Mouse (Mus musculus): ENCODE data around the gene Pip5k1b. TPM values are rescaled to one million over a fixed set of nuclear protein-coding genes. Genes with fewer than 3 reads are reported as not detected.

The Pip5k1b gene
- polyA plus RNA-seq, 1 experiment from 2014 or later, result 5.6 TPM

DNA sequence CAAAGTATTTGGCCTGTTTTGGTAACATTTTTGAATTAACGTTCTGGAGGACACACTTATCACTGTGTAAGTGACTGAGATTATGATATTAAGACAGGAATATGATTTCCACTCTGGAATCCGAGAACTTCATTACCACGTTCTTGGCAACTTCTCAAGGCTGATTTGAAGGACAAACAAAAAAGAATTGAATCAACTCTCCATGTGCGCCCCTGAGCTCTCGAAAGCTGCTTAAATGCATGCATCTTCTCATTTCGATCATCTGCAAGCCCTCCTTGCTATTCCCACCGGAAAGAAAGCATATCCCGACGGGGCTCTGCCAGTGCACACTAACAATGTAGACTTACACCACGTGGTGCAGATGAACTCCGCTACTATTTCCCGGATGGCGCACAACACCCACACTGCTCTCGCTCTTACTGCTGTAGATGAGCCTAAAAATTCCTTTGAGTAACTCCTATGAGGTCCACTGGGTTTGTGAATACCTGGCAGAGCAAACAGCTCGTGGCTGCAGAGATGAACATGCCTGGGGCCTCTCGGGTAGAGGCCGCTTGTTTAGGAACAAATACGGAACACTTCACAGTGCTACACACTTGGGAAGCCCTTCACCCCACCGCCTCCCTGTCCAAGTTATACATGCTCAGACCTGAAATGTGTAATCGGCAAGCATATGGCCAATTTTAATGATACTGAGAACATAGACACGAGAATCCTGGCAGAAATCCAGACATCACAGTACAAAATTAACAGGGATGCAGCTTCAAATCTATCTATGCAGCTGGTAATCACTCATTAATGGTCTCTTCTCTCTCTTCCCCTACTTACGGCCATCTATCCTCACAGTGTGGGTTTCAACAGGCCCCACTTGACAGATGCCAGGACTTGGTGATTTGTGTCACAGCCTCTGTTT is 168.5 kb downstream of the Pip5k1b start:
- DNase-seq (ENCODE audit: low spot score), result no peak
- Histone ChIP-seq H3K9me3 (ENCODE audit: control insufficient read depth, low read length) (no peaks in the 10 kb centered on the region), H3K27me3 (replicated peaks; ENCODE audit: control insufficient read depth, insufficient read depth, low read length) (no peaks in the 10 kb centered on the region), H3K27ac (ENCODE audit: low read depth, low read length) (no peak overlapping the region), H3K4me1 (replicated peaks; ENCODE audit: control insufficient read depth, insufficient read depth, low read length) (no peaks in the 10 kb centered on the region), H3K4me3 (ENCODE audit: low read depth, low read length) (no peak overlapping the region), H3K4me2 (no peak overlapping the region), H3K9ac (ENCODE audit: low read depth, low read length) (no peak overlapping the region), H3K36me3 (ENCODE audit: control insufficient read depth, insufficient read depth, low read length) (no peaks in the 10 kb centered on the region)
- no peak for ATAC-seq (replicated peaks; ENCODE audit: low FRiP score)
- WGBS, result 88% methylated on average over 22 of the region's 22 CpGs

DNA sequence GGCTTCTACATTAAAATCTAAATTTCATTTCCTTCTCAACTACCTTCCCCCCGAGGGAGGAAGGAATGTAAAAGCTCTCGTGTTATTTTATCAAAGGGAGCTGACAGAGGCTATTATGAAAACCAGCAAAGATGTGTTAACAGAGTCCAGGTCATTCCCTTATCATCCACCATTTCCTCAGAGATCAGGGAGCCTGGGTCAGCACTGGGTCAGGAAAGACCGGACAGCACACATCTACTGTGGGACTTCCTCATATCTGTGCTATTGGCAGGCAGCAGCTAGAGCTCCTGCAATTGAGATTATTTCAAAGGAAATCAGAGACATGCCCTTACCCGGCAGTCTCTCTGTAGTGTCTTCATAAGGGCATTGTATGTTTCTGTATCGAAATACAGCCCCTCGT is 177.2 kb downstream of the Pip5k1b start:
- Histone ChIP-seq H3K9ac (ENCODE audit: low read depth, low read length) (no peak overlapping the region), H3K36me3 (ENCODE audit: control insufficient read depth, insufficient read depth, low read length) (no peaks in the 10 kb centered on the region), H3K27me3 (replicated peaks; ENCODE audit: control insufficient read depth, insufficient read depth, low read length) (no peaks in the 10 kb centered on the region), H3K4me1 (replicated peaks; ENCODE audit: control insufficient read depth, insufficient read depth, low read length) (no peaks in the 10 kb centered on the region), H3K4me2 (no peak overlapping the region), H3K4me3 (ENCODE audit: low read depth, low read length) (no peak overlapping the region), H3K27ac (ENCODE audit: low read depth, low read length) (no peak overlapping the region), H3K9me3 (ENCODE audit: control insufficient read depth, low read length) (no peaks in the 10 kb centered on the region)
- no peak for ATAC-seq (replicated peaks; ENCODE audit: low FRiP score)
- no peak for DNase-seq (ENCODE audit: low spot score)
- 53% methylated on average over 6 of the region's 6 CpGs for WGBS

DNA sequence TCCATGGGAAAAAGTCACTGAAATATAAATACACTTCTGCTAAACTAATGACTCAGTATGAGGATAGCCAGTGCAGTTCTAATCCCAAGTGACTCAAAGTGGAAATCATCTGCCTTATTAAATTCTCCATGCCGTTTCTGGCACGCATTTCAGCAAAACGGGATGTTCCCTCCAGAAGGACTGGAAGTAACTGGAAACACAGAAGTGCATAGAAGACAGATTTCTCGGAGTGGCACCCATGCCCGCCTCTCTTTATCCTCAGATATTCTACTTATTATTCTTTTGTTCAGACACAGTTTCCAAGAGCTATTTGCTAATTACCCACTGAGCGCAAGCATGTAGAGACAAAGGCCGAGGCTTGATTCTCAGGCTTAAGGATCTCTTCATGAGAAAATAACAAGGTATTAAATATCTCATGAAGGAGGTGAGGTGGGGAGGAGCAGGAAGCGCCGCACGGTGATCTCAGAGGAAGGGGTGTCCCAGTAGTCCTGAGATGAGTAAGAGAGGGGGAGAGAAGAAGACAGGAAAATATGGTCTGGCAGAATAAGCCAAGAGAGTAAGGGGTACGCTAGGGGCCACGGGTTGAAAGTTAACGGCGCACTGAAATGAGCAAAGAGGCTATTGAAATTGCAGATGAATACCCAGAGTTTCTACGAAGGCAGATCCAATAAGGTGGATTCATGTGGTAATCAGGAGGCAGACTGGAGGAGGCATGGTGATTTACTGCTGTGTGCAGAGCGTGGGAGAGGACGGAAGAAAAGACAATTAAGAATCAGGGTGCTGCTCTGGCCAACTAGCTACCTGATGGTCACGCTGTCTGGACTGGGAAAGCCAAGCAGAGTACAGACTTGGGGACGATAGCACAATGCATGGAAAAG is 183.7 kb downstream of the Pip5k1b start:
- 84% methylated on average over 19 of the region's 19 CpGs for WGBS
- no peaks in the 10 kb centered on the region for H3K4me1 ChIP-seq (replicated peaks; ENCODE audit: control insufficient read depth, insufficient read depth, low read length)
- no peaks in the 10 kb centered on the region for H3K27me3 ChIP-seq (replicated peaks; ENCODE audit: control insufficient read depth, insufficient read depth, low read length)
- H3K9me3 ChIP-seq (ENCODE audit: control insufficient read depth, low read length), result no peaks in the 10 kb centered on the region
- no peak for DNase-seq (ENCODE audit: low spot score)
- H3K9ac ChIP-seq (ENCODE audit: low read depth, low read length), result no peak overlapping the region
- H3K27ac ChIP-seq (ENCODE audit: low read depth, low read length), result no peak overlapping the region
- H3K4me3 ChIP-seq (ENCODE audit: low read depth, low read length), result no peak overlapping the region
- H3K4me2 ChIP-seq, result no peak overlapping the region
- H3K36me3 ChIP-seq (ENCODE audit: control insufficient read depth, insufficient read depth, low read length), result no peaks in the 10 kb centered on the region
- ATAC-seq (replicated peaks; ENCODE audit: low FRiP score), result no peak

DNA sequence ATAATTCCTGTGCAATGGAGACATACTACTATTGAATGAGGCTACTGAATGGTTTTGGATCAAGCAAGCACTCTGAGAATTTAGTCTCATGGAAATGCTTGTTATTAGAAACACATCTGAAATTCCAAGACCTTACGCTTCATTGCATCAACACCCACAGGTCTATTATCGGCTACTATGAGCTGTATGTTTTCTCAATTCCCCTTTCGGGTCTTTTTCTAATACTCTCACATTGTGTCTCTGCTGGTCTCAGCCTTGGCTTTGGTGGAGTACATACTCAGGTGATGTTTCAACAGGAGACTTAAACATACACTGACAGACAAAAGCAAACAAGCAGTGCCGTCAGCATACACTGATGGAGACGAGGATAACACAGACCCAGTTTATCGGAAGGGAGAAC is 187.3 kb downstream of the Pip5k1b start:
- DNase-seq (ENCODE audit: low spot score), result no peak
- 79% methylated on average over 6 of the region's 6 CpGs for WGBS
- no peak for ATAC-seq (replicated peaks; ENCODE audit: low FRiP score)

DNA sequence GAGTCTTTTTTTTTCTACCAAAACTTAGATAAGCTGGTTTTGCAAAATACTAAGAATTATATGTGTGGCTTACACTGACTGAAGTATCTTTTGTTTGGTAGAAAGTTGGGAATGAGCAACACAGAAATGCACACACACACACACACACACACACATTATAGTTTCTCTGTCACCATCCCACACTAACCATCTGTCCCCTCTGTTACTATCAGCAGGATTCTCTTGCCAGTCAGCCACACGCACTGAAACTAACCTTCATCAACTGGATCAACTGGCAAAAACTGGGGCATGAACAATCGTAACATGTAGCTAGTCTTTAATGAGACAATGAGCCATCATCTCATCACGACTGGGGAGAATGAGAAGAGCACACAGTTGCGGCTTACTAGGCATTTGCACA is 187.9 kb downstream of the Pip5k1b start:
- no peak overlapping the region for H3K27ac ChIP-seq (ENCODE audit: low read depth, low read length)
- H3K4me1 ChIP-seq (replicated peaks; ENCODE audit: control insufficient read depth, insufficient read depth, low read length), result no peaks in the 10 kb centered on the region
- H3K27me3 ChIP-seq (replicated peaks; ENCODE audit: control insufficient read depth, insufficient read depth, low read length), result no peaks in the 10 kb centered on the region
- H3K9me3 ChIP-seq (ENCODE audit: control insufficient read depth, low read length), result no peaks in the 10 kb centered on the region
- H3K4me2 ChIP-seq, result no peak overlapping the region
- H3K36me3 ChIP-seq (ENCODE audit: control insufficient read depth, insufficient read depth, low read length), result no peaks in the 10 kb centered on the region
- 84% methylated on average over 4 of the region's 4 CpGs for WGBS
- DNase-seq (ENCODE audit: low spot score) (no peak), ATAC-seq (replicated peaks; ENCODE audit: low FRiP score) (no peak)
- no peak overlapping the region for H3K9ac ChIP-seq (ENCODE audit: low read depth, low read length)
- H3K4me3 ChIP-seq (ENCODE audit: low read depth, low read length), result no peak overlapping the region

More for the DNA sequence above, 187.3 kb downstream of the Pip5k1b start:
- Histone ChIP-seq H3K27ac (ENCODE audit: low read depth, low read length) (no peak overlapping the region), H3K9ac (ENCODE audit: low read depth, low read length) (no peak overlapping the region), H3K36me3 (ENCODE audit: control insufficient read depth, insufficient read depth, low read length) (no peaks in the 10 kb centered on the region), H3K4me1 (replicated peaks; ENCODE audit: control insufficient read depth, insufficient read depth, low read length) (no peaks in the 10 kb centered on the region), H3K4me2 (no peak overlapping the region), H3K4me3 (ENCODE audit: low read depth, low read length) (no peak overlapping the region), H3K9me3 (ENCODE audit: control insufficient read depth, low read length) (no peaks in the 10 kb centered on the region), H3K27me3 (replicated peaks; ENCODE audit: control insufficient read depth, insufficient read depth, low read length) (no peaks in the 10 kb centered on the region)

DNA sequence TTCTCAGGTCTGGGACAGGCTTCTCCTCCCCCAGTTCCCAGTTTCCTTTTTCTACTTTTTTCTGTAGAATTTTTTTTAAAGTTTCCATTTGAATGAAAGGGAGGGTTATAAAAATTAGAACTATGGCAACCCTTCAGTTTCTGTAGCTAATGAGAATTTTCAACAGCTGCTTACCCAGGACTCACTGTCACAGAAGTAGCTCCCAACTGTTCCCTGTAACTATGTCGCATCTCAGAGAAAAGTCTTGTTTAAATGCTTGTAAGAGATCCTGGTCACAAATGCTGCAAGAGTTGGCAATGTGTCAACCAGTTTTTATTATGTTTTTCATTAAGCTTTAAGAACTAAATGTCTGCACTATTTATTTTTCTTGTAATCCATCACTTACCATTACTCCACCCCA is 188.9 kb downstream of the Pip5k1b start:
- ATAC-seq (replicated peaks; ENCODE audit: low FRiP score) (no peak), DNase-seq (ENCODE audit: low spot score) (no peak)
- H3K4me3 ChIP-seq (ENCODE audit: low read depth, low read length), result no peak overlapping the region

DNA sequence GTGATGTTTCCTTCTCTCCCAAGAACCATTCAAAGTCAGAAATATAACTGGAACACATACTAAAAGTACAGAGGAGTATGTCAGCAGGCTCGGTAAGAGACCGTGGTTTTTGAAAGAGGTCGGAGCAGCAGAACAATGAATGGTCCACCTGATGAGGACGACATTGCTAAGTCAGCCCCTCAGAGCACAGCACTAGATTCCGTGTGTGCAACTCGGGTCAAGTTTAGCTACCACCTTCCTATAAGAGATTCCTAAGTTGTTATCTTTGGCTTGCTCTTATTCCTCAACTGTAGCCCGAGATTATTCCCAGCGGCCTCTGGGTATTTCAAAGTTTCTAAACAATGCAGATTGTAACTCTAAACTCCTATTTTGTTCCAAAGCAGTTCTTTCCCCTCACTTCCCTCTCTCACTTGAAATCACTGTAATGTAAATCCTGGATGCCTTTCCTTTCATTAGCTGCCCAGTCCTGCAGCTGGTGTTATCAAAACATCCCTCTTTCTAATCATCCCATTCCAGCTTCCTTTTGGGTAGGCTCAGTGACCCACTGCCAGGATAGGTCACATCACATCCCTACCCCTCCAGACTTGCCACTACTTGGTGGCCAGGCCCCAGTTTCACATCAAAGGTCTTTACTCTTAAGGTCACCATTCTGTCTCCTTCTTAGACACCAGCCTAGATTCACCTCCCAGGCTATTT is 192.9 kb downstream of the Pip5k1b start:
- Histone ChIP-seq H3K9me3 (ENCODE audit: control insufficient read depth, low read length) (no peaks in the 10 kb centered on the region), H3K4me1 (replicated peaks; ENCODE audit: control insufficient read depth, insufficient read depth, low read length) (no peaks in the 10 kb centered on the region), H3K9ac (ENCODE audit: low read depth, low read length) (no peak overlapping the region), H3K36me3 (ENCODE audit: control insufficient read depth, insufficient read depth, low read length) (no peaks in the 10 kb centered on the region), H3K27ac (ENCODE audit: low read depth, low read length) (no peak overlapping the region), H3K27me3 (replicated peaks; ENCODE audit: control insufficient read depth, insufficient read depth, low read length) (no peaks in the 10 kb centered on the region), H3K4me2 (no peak overlapping the region), H3K4me3 (ENCODE audit: low read depth, low read length) (no peak overlapping the region)
- DNase-seq (ENCODE audit: low spot score) (no peak), ATAC-seq (replicated peaks; ENCODE audit: low FRiP score) (no peak)
- 67% methylated on average over 8 of the region's 8 CpGs for WGBS

More for the DNA sequence above, 188.9 kb downstream of the Pip5k1b start:
- H3K27me3 ChIP-seq (replicated peaks; ENCODE audit: control insufficient read depth, insufficient read depth, low read length), result no peaks in the 10 kb centered on the region
- H3K9ac ChIP-seq (ENCODE audit: low read depth, low read length), result no peak overlapping the region
- H3K4me2 ChIP-seq, result no peak overlapping the region
- H3K9me3 ChIP-seq (ENCODE audit: control insufficient read depth, low read length), result no peaks in the 10 kb centered on the region
- H3K27ac ChIP-seq (ENCODE audit: low read depth, low read length), result no peak overlapping the region
- no peaks in the 10 kb centered on the region for H3K36me3 ChIP-seq (ENCODE audit: control insufficient read depth, insufficient read depth, low read length)
- 88% methylated on average over 1 of the region's 1 CpGs for WGBS
- H3K4me1 ChIP-seq (replicated peaks; ENCODE audit: control insufficient read depth, insufficient read depth, low read length), result no peaks in the 10 kb centered on the region

DNA sequence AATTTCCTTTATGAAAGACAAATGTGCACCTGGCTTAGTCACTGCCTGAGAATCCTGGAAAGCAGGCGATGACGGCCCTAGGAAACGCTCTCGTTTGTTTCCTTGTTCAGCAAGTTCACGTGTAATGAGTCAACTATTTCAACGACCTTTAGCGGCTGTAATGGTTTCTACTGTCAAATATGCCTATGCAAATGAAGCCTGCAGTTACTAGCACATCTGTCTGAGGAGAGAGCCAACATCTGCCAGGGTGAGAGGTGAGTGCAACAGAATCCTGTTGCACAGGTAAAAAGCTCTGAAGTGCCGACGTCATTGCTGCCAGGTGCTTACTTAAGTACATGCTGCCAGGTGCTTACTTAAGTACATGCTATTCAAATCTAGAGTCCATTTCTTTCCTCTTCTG is 196.4 kb downstream of the Pip5k1b start:
- no peak for DNase-seq (ENCODE audit: low spot score)
- H3K4me3 ChIP-seq (ENCODE audit: low read depth, low read length), result no peak overlapping the region
- H3K27me3 ChIP-seq (replicated peaks; ENCODE audit: control insufficient read depth, insufficient read depth, low read length), result no peaks in the 10 kb centered on the region
- 85% methylated on average over 9 of the region's 9 CpGs for WGBS
- H3K9ac ChIP-seq (ENCODE audit: low read depth, low read length), result no peak overlapping the region
- H3K36me3 ChIP-seq (ENCODE audit: control insufficient read depth, insufficient read depth, low read length), result no peaks in the 10 kb centered on the region
- no peaks in the 10 kb centered on the region for H3K4me1 ChIP-seq (replicated peaks; ENCODE audit: control insufficient read depth, insufficient read depth, low read length)
- H3K4me2 ChIP-seq, result no peak overlapping the region
- ATAC-seq (replicated peaks; ENCODE audit: low FRiP score), result no peak
- H3K27ac ChIP-seq (ENCODE audit: low read depth, low read length), result no peak overlapping the region
- no peaks in the 10 kb centered on the region for H3K9me3 ChIP-seq (ENCODE audit: control insufficient read depth, low read length)
